Mouse (Mus musculus) lung, postnatal 25 days (tissue): Measurements from ENCODE around the gene Aoc2.

Experiments
- DNase-seq: peaks from one replicate; pipeline ENCODE4 v3.0.0; 2022; ENCODE audit warnings: low spot score

Aoc2 gene

DNA sequence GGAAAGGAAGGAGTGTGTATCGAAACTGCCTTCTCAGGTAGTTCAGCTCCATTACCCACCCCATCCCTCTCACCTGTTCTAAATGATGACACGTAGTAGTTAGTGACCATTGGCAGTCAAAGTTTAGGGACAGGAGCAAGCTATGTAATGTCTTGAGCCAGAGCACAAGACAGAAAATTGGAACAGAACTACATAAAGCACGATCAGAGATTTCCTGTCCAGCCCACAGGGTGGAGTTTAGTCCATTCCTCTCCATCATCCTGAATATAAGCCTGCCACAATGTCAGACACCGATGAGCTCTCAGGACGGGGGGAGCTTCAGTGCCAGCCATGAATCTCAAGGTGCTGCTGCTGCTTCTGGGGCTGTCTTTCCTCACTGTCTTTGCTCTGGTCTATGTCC is at the start of gene Aoc2:
TSS of gene Aoc2 (plus strand) at position 301 of the 400 bp plus-strand sequence.
- DNase-seq: no peak

GRCm38 (mm10) chr11:101275309-101275708 is 49.6 kb upstream of the Aoc2 start:
- DNase-seq: no peak

- DNase-seq: no peak
Observed at GRCm38 (mm10) chr11:101276319-101277070, 48.4 kb upstream of the Aoc2 start.

DNA sequence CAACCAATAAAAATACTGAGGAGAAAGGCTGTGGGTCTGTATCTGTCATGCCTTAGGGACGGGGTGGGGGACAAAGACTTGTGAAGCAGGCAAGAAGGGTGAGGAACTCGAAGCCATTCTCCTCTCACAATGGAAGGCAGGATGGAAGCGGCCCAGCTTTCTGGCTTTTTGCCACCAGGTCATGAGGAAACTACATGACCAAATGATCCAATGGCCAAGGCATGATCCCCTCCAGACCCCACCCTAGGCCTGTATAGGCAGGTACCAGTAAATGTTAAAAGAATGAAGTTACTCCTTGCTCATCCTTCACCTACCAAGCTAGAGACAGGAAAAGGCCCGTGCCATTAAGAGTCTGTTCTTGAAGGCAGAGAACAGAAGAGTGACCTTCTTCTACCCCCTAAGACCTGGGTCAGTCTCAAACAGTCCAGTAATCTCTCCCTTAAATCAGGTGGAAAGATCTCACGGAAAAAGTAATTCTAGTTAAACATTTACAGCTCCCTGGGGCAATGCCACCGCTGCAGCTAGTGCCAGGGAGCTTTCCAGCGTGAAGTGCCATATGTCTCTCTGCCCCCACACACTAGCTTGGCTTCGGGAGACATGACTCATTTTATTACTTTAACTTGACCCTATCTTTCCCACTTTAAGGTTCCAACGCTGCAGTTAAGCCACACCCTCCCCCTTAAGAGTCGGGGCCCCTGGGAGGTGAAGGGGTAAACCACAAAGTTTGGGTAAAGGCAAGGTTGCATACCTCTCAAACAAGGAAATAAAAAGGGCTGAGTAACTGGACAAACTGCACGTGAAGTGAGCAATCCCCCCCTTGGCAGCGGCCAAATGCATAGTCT is 47.3 kb upstream of the Aoc2 start:
- DNase-seq: peak; percentile 62

GRCm38 (mm10) chr11:101278223-101279192 is 46.4 kb upstream of the Aoc2 start, which contains the start of the genes Cntd1 and Coa3:
Gene Cntd1 (plus strand): TSS chr11:101279012.
Gene Coa3 (minus strand): TSS chr11:101279114.
- peak; percentile 92 for DNase-seq

DNA sequence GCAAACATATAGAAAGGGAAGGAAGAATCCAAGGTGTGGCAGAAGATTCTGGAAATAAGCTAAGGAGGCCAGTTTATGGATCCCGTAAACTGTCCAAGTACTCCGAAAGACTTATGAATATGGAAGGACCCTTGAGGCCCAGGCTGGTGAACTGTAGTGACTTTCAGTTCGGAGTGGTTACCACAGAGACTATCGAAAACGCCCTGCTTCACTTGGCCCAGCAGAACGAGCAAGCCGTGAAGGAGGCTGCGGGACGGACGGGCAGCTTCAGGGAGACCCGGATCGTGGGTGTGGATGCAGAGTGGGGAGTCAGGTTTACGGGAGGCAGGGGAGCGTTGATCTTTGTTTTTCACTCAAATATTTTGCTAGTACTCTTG is 45.7 kb upstream of the Aoc2 start:
- DNase-seq: no peak

GRCm38 (mm10) chr11:101280837-101281236 is 44.0 kb upstream of the Aoc2 start:
- DNase-seq: no peak

DNA sequence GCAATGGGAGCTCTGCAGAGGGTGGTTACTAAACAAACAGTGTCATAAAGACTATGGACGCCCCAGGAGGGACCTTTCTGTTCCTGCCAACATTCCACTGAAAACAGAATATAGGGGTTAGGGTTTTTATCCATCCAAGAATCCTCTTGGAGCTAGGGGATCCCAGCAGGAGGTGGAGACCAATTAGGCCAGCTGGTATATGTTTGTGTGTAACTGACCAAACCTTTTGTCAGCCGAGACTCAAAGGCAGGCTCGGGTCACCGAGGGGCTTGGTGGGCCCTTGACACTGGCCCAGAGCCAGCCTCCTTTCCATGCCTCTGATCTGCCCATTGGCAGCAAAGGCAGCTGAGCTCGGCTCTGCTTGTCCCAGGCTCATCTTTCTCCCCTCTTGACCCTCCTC is 42.0 kb upstream of the Aoc2 start:
- DNase-seq: no peak

DNA sequence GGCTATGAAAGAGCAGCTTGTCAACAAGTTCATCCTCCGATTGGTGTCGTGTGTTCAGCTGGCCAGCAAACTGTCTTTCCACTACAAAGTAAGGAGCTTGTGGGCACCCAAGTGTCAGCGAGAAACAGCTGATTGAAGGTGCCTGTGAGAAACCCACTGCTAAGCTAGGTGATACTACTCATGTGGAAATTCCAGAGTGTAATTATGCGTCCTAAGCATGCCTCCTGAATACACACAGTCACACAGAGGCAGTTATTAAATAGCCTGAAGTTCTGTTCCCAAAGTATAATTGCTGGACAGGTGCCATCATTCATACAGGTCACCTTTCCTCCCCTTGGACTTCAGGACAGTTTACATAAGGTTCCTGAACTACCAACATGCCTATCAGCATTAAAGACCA is 41.1 kb upstream of the Aoc2 start:
- DNase-seq: no peak

- peak; percentile 71 for DNase-seq
Observed at GRCm38 (mm10) chr11:101287306-101287705, 37.6 kb upstream of the Aoc2 start.

DNA sequence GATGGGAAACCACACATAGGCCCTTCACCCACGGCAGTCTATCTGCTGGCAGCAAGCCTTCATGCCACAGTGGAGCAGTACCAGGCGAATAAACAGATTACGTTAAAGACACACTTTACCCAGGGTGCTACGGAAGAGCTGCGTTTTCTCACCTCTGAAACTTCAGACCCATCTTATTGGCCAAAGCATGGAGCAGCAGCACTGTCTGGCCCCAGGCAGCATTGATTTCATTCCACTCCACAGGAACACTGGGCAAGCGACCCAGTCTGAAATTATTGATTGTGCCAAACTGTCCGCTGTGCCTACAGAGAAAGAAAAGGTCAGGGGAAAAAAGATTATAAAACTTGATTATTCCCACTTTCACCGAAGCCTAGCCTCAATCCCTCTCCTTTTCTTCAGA is 33.6 kb upstream of the Aoc2 start:
- DNase-seq: no peak

GRCm38 (mm10) chr11:101295191-101295590 is 29.7 kb upstream of the Aoc2 start:
- no peak for DNase-seq

GRCm38 (mm10) chr11:101300881-101301280 is 24.0 kb upstream of the Aoc2 start:
- no peak for DNase-seq

- no peak for DNase-seq
Observed at GRCm38 (mm10) chr11:101301299-101302003, 23.4 kb upstream of the Aoc2 start.

GRCm38 (mm10) chr11:101302004-101302798 is 22.7 kb upstream of the Aoc2 start, which contains the start of gene Becn1:
Gene Becn1 (minus strand): TSS chr11:101302286.
- peak; percentile 97 for DNase-seq

GRCm38 (mm10) chr11:101307744-101308143 is 17.1 kb upstream of the Aoc2 start:
- DNase-seq: no peak

DNA sequence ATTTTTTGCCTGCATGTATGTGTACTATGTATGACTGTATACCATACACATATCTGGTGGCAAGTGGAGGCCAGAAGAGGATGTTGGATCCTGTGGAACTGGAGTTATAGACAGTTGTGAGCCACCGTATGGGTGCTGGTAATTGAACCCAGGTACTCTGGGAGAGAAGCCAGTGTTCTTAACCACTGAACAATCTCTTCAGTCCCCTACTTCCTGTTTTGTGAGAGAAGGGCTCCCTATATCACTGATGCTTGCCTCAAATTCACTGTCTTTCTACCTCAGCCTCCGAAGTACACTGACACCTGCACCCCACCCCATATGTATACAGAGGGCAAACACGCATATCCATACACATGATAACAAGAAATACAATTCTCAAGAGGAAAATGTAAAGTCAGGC is 13.8 kb upstream of the Aoc2 start:
- no peak for DNase-seq

DNA sequence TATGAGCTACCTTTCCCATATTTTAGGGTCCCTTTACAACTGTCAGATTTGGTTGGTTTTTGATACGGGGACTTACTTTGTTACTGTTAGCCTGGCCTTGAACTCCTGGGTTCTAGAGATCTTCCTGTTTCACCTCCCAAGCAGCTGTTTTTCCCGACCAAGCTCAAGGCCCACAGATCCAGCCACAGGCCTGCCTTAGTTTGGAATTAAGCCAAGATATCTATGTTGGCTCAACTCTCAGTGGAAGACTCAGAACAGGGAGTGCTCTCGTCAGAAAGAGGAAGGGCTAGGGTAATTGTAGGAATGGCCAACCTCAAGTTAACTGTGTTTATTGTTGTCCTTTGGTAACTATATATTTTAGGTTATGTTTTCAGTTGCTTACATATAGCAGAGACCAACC is 12.7 kb upstream of the Aoc2 start:
- DNase-seq: no peak

- DNase-seq: no peak
Observed at GRCm38 (mm10) chr11:101314567-101314966, 10.3 kb upstream of the Aoc2 start.

GRCm38 (mm10) chr11:101315082-101315650 is 9.7 kb upstream of the Aoc2 start:
- no peak for DNase-seq
